Mouse (Mus musculus): ENCODE data around the gene Naa38.
A peak's percentile ranks its signal among the peaks of the same experiment; 100 is the strongest.

Gene Naa38

GRCm38 (mm10) chr11:69414421-69415326 is 19.4 kb downstream of the Naa38 start:
- DNase-seq (ENCODE audit: low spot score), result no peak

GRCm38 (mm10) chr11:69415327-69415667 is 20.0 kb downstream of the Naa38 start:
- peak; percentile 56 for DNase-seq (ENCODE audit: low spot score)

GRCm38 (mm10) chr11:69415668-69416451 is 20.6 kb downstream of the Naa38 start:
- peak; percentile 81 for DNase-seq (ENCODE audit: low spot score)

- DNase-seq (ENCODE audit: low spot score), result no peak
These were observed 21.2 kb downstream of the Naa38 start for GRCm38 (mm10) chr11:69416509-69416908.

GRCm38 (mm10) chr11:69416921-69417448 is 21.7 kb downstream of the Naa38 start:
- DNase-seq (ENCODE audit: low spot score), result no peak

GRCm38 (mm10) chr11:69417449-69418384 is 22.4 kb downstream of the Naa38 start:
- peak; percentile 95 for DNase-seq (ENCODE audit: low spot score)

- peak; percentile 96 for DNase-seq (ENCODE audit: low spot score)
These were observed 23.5 kb downstream of the Naa38 start for GRCm38 (mm10) chr11:69418481-69419442.

- DNase-seq (ENCODE audit: low spot score), result peak; percentile 48
These were observed 24.1 kb downstream of the Naa38 start for GRCm38 (mm10) chr11:69419443-69419812.

GRCm38 (mm10) chr11:69419813-69420553 is 24.7 kb downstream of the Naa38 start:
- DNase-seq (ENCODE audit: low spot score), result peak; percentile 56

GRCm38 (mm10) chr11:69420554-69421000 is 25.3 kb downstream of the Naa38 start:
- no peak for DNase-seq (ENCODE audit: low spot score)

- no peak for DNase-seq (ENCODE audit: low spot score)
These were observed 26.1 kb downstream of the Naa38 start for GRCm38 (mm10) chr11:69421131-69421977.

GRCm38 (mm10) chr11:69422842-69423241 is 27.6 kb downstream of the Naa38 start:
- DNase-seq (ENCODE audit: low spot score), result no peak

GRCm38 (mm10) chr11:69423885-69424284 is 28.6 kb downstream of the Naa38 start:
- DNase-seq (ENCODE audit: low spot score), result no peak

GRCm38 (mm10) chr11:69426246-69426645 is 31.0 kb downstream of the Naa38 start:
- DNase-seq (ENCODE audit: low spot score), result no peak

- DNase-seq (ENCODE audit: low spot score), result no peak
These were observed 33.5 kb downstream of the Naa38 start for GRCm38 (mm10) chr11:69428751-69429150.

GRCm38 (mm10) chr11:69429313-69429712 is 34.0 kb downstream of the Naa38 start:
- no peak for DNase-seq (ENCODE audit: low spot score)

- no peak for DNase-seq (ENCODE audit: low spot score)
These were observed 35.3 kb downstream of the Naa38 start for GRCm38 (mm10) chr11:69430631-69431030.

GRCm38 (mm10) chr11:69431829-69432639 is 36.7 kb downstream of the Naa38 start:
- DNase-seq (ENCODE audit: low spot score), result peak; percentile 51

All from testis, postnatal 14 days (tissue).